Mouse (Mus musculus) thymus, postnatal 4 days (tissue): ENCODE measurements around the gene Gnrhr.

ENCODE experiments used
- DNase-seq: peaks from one replicate; pipeline ENCODE4 v3.0.0; 2021

The Gnrhr gene

DNA sequence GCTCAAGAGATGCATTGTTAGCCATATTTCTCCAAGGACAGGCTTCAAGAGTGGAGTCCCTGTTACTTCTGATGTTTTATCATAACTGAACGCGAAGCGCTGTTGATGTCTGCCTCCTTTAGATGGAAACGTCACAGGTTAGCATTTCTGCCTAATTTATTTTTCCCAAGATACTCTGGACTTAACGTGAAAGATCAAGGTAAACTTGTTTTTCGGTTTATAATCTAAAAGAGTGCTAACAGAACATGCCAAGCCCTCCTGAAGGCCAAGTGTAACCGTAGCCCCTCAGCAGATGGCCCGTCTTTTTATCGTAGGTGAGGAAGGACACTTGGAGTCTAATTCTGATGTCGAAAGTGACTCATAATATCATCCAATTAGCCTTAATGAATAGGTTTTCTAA lies at the start of gene Gnrhr:
Gnrhr (minus strand) TSS at position 101 of the 400 bp plus-strand sequence.
- no peak for DNase-seq

DNA sequence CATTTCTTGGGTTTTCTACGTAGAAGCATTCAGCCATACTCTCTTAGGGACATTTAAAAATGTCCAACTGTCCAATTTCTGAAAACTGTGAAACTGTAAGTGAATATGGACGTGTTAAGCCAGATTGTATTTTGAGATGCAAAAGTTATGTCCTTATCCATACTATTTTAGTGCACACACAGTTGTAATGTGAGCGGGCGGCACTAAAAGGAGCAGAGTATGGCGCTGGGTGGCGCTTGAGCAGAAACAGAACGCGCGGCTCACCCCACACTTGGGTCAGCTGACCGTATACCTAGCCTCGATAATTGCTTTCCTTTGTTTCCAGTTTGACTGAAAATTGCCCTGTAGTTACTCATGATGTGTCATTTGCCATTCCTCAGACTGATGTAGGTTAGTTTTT lies 48.9 kb upstream of the Gnrhr start:
- DNase-seq = no peak

DNA sequence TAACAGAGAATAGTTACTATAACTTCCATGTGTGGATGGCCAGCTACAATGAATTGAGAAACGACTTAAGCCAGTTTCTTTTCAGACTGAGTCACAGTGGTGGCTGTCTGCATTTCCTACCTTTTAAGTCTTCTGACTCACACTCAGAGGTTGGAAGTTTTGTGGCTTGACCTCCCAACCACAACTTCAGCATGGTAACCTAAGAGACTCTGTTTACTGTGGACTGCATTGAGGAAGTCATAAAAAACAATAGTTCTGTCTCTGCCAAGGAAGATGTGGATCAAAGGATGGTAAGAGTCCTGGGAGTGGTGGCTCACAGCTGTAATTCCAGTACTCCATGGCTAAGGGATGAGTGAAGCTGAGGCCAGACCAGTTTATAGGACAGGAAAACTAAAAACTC lies 47.2 kb upstream of the Gnrhr start:
- no peak for DNase-seq

DNA sequence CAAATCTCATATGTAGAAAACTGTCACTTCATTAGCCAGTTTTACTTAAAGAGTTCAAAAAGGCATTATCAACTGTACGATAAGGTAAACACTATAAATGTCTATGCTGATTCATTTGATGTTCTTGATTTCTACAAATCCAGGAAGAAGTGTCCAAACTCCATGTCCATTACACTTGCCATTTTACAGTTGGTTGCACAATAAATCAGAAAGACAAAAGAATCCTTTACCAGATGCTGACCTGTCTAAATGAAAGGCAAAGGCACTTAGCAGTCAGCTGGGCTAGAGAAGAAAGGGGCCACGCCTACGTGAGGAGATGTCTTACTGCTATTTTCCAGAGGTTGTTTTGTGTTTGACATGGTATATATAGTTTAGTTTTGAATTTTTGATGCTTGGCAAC lies 46.6 kb upstream of the Gnrhr start:
- no peak for DNase-seq

DNA sequence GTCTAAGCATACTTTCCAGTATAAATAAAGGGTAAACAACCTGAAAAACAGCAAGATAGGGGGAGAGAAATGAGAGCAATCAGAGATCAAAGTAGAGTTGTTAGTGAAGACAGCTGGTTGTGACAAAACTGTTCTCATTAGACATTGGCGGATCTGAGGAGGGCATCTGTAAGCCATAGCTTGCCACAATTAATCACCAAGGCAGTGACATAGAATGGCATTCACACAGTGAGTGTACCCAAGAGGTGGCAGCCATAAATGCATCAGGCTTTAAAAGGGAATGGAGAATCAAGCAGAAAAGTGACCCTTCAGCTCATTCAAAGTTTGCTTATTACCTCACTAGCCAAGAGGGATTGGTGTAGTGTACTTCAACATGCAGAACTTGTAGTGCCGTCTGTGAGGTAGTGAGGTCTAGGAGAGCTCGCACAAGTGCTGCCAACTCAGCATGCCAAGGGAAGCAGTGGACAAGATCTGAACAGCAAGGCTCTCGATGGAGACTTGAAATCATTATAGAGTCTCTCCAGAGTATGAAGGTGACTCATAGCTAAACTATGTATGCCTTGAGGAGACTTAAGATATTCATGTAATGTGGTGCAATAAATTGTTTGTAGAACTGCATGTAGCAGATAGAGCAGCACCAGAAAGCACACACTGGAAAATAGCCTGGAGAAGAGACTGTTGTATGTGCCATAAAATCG lies 29.6 kb upstream of the Gnrhr start:
- DNase-seq = no peak

DNA sequence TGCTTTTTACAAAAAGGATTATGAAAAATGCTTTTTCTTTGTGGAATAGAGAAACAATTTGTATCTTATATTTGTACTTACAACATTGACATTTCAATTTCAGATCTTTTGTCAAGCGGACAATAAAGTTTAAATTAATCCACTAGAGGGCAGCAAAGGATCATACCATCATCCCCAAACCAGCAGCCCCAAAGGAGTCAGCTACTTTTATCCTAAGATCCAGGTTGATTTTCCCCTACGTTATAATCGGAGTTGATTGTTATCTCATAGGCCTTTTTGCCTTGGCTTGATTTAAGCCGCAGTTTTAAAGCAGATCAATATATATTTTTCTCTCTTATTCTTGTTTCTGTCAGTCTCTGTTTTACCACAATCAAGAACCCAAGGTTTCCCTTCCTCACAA lies 6.3 kb downstream of the Gnrhr start:
- no peak for DNase-seq

DNA sequence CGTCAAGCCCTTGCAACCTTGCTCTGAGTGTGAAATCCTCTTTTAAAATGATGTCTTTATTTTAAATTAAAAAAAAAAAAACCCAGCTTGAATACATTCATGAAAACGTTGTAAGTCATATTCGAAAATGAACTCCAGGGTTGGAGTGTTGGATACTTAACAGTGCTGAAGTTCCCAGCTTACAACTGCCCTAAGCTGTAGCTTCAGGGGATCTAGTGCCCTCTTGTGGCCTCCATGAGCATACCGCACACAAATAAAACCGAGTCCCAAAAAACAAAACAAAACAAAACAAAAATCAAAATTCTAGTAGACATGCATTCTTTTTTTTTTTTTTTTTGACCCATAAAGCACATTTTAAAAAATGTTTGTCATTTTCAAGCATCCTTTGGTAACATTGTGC lies 6.9 kb downstream of the Gnrhr start:
- DNase-seq = peak; percentile 52

DNA sequence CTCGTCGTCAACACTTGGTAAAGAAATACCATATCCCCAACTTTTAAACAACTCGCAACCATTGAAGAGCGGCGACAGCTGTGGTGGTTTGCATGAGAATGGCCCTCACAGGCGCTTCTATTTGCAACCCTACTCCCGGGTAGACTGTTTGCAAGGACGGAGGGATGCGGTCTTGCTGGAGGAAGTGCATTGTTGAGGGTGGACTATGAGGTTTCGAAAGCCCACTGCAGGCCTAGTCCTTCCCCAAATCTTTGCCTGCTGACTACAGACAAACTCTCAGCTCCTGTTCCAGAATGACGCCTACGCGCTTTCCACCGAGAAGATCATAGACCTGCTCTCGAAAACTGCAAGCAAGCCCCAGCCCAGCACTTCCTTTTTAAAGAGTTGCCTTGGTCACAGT lies 7.4 kb downstream of the Gnrhr start:
- peak; percentile 13 for DNase-seq

DNA sequence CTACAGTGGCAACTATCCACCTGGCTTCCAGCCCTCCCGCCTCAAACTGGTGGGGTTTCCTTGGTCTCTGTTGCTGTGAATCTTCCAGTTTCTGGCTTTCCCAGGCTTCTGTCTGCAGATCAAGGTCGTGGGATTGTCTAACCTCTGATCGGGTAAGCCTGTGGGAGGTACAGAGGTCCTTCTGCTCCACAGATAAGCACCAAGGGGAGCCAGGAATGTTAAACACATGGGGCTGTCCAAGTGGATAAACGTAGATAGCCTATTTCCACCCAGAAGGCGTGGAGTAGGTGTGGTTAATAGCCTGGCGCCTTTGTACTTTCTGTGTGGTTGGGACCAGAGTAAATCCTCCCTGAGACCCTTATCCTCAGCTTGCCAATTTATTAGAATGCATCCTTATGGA lies 10.3 kb downstream of the Gnrhr start:
- DNase-seq = no peak

DNA sequence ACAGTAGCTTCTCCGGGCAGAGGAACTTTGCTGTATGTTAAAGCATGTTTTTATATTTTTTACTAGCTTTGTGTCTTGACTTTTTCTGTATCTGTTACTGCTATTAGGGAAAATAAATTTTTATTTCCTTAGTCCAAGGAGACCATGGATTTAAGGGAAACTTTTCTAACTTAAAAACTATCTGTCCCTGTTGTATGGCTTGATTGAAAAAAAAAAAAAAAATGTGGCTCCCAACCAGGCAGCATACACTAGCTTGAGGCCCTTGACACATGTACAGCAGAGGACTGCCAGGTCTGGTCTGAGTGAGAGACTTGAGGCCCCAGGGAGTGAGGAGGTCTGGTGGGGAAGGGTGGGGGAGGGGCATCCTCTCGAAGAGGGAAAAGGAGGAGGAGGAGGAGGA lies 23.9 kb downstream of the Gnrhr start:
- DNase-seq = peak; percentile 11

DNA sequence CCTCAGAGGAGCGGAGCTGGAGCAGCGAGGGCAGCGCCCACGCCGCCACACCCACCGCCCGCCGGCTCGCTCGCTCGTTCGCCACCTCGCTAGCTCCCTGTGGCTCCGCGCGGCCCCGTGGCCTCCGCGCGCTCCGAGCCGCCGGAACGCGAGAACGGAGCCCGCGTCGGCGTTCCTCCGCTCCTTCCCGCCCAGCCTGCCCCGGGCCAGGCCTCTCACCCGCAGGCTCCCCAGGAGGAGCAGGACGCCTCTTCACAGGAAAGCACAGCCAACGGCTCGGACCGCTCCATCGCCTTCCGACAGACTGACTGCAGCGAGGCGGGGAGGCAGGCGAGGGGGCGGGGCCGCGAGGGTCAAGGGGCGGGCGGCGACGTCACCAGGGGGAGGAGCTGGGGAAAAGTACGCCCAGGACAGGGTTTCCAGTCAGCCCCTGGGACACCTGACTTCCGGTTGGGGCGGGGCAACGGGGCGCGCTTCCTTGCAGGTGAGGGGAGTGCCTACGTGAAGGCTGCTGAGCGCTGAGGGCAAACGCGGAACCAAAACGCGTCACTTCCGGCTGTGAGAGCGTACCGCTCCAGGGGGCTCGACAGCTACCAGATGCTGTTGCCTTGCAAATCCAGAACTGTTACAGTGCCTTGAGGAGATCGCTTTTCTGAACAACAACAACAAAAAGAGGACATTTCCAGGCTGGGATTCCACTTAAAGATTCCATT lies 25.1 kb downstream of the Gnrhr start, which contains the start of gene Uba6:
Uba6 (minus strand) TSS at position 355 of the 713 bp plus-strand sequence.
- DNase-seq = peak; percentile 100

DNA sequence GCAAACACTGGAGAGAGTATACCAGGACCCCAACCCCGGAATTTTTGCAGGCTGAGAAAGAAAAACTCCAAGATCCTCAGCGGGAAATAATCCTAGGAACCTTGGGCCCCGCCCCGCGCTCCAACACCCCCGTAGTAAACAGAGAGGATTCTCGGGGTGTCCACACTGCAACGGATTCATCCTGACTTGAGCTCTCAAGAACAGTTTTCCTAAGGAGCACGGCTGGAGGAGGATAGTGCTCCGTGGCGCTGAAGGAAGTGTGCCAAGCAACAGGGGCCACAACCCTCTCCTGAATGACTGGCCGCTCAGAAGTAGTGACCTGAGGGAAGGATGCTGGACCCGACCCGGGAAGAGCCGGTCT lies 25.6 kb downstream of the Gnrhr start:
- DNase-seq = no peak
